Mouse (Mus musculus): ENCODE results near the gene Them7.

The Them7 gene

GRCm38 (mm10) chr2:105311414-105311813 is 87.3 kb downstream of the Them7 start:
- DNase-seq (ENCODE audit: low spot score) = no peak

GRCm38 (mm10) chr2:105311991-105312390 is 87.9 kb downstream of the Them7 start:
- DNase-seq (ENCODE audit: low spot score) = no peak

- DNase-seq (ENCODE audit: low spot score) = no peak
These were observed 89.0 kb downstream of the Them7 start for GRCm38 (mm10) chr2:105313077-105313476.

GRCm38 (mm10) chr2:105317556-105318184 is 93.5 kb downstream of the Them7 start:
- no peak for DNase-seq (ENCODE audit: low spot score)

DNA sequence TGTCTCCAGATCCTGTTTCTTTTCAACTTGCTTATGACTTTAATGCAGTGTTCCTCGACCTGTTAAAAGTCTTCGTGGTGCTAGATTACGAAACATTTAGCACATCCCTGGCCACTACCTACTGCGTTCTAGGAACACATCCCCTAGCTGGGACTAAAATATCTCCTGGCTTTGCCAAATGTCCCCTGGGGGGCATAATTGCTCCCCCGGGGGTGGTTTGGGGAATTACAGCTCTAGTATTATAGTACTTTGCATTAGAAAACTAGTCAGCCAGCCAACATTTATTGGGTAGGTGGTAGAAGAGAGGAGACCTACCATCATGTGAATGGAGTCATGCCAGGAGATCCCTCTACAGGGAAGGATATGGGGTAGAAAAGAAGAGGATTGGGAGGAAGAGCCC is 101.9 kb downstream of the Them7 start:
- no peak for DNase-seq (ENCODE audit: low spot score)

- DNase-seq (ENCODE audit: low spot score) = no peak
These were observed 105.9 kb downstream of the Them7 start for GRCm38 (mm10) chr2:105330024-105330423.

DNA sequence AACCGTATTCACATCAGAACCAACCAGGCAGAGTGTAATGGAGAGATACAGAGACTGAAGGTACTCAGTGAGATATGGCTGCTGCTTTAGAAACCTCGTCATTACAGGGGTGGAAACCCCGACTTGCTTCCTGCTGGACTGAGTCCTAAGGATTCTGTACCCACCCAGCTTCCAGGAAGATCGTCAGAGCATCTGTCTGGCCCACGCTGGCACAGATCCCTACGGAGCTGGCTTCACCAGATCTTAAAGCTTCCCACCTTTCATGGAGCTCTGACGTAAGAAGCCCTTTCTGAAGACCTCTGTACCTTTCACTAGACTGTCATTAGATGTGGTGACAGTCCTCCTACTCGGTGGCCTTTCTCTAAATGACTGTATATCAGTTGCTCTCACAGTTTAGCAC is 109.0 kb downstream of the Them7 start:
- no peak for DNase-seq (ENCODE audit: low spot score)

DNA sequence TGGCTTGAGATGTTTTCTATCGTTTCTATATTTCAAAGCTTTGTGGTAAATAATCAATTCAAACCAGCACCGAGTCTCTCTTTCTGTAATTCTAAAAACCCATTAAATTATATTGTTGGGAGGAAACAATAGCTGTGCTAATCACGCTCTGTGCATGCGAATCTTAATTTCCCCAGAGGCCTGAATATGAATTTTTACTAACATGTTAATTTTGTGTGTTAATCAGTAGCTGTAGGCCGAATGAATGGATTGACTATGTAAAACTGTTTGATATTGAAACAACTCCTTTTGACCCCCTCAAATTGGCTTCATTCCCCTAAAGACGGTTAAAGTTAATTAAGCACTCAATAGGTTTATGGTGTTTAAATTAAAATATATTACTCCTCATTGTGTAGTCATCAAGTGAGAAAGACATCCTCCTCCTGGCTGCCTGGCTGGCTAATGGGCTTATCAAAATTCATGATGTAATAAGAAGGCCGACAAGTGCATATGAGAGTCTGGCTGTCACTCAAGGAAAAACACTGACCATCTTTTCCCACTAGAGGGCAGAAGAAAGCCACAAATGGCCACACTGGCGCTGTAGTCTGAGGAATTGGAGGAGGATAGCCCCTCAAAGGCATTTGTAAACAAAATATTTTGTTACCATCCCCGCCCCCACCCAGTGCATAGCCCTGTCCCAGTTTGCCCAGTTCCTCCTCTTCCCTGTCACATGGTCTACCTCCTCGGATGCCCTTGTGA is 110.0 kb downstream of the Them7 start:
- DNase-seq (ENCODE audit: low spot score) = peak; percentile 58

DNA sequence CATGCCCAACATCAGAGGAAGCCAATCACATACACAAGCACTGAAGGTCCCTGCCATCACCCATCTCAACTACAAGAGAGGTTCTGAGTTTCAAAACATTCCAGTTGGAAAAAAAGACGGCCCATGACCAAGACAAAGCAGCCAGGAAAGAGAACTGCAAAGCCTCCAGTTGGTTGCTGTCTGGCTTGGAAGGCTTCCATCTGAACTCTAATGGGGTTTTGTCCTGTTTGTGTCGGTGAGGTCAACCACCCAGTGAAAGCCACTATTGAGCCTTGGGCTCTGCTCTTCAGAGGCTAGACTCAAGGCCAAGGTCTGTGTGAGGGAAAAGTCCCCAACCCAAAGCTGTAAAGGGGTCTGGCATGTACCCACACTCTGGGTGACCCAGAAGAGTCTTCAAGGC is 111.5 kb downstream of the Them7 start:
- no peak for DNase-seq (ENCODE audit: low spot score)

DNA sequence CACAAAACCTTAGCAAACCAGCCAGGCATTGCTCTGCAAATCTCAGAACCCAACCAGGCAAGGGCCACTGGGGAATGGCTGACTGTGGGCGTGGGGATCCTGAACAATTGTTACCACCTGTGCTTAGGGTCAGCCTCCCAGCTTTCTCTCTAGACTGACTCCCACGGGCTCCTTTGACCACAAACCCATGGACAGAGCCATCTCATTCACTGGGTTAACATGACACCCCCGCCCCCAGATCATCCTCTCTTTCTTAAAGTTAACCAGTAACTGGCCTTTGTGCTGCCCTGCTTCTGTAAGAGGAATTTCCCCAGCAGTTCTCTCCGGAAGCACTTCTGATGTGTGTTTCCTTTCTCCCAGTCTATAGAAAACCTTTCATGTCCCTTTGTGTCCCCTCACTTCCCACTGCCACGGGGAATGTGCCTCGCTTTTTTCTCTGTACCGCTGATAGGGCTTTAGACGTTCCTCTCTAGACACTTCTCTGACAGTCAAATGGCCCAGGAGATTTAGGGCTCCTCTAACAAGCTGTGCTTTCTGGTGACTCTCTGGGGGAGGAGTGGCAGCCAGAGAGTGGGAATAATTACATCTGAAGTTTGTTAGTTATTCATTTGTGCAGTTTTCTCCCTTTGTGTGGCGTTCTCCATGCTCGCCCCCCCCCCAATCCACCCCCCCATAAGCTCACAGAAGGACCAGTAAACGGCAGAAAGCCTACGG is 112.4 kb downstream of the Them7 start:
- no peak for DNase-seq (ENCODE audit: low spot score)

DNA sequence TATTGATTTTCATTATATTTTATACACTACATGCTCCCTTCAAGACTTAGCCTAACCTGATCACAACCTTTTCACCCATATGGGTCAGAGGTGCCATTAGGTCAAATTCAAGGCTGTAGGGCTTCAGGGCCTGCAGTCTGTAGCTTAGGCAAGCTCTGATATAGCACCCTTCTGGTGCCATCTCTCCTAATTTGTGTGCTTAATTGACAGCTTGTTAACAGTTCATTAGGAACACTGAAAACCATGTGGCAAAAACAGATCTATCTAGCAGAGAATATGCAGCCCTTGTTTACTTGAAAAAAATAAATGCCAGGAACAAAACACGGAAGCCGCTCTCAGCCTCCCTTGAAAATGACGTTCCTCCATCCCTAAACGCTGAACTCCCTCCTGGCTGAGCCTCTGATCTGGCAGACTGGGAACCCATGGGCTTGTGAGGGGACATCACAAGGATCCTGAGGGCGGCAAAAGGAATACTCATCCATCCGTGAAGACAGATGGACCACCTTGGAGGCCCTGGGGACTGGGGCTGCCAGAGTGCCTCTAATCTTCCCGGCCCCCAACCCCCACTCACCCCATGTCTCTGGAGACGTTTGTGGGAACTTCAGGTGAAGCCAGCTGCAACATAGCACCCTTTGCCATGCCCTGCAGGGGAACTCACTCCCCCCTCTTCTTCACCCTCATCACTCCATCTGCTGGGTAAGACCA is 113.2 kb downstream of the Them7 start:
- no peak for DNase-seq (ENCODE audit: low spot score)

DNA sequence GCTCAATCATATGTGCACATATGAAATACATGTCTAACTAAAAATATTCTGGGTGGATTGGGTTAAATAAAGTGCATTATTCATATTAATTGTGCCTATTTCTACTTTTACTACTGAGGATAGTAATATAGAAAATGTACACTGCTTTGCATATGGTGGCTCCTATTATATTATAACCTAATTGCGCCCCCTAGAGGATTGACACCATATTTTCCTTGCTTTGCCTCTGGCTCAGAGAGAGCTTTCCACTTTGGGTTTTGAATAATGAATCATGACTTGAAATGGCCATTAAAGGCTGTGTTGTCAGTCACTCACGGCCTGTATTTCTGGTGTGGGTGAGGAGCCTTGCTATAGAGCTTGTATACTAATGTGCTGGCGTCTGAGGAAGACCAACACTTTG is 115.9 kb downstream of the Them7 start:
- no peak for DNase-seq (ENCODE audit: low spot score)

- no peak for DNase-seq (ENCODE audit: low spot score)
These were observed 124.8 kb downstream of the Them7 start for GRCm38 (mm10) chr2:105348886-105349285.

GRCm38 (mm10) chr2:105356791-105357190 is 132.7 kb downstream of the Them7 start:
- DNase-seq (ENCODE audit: low spot score) = peak; percentile 27

DNA sequence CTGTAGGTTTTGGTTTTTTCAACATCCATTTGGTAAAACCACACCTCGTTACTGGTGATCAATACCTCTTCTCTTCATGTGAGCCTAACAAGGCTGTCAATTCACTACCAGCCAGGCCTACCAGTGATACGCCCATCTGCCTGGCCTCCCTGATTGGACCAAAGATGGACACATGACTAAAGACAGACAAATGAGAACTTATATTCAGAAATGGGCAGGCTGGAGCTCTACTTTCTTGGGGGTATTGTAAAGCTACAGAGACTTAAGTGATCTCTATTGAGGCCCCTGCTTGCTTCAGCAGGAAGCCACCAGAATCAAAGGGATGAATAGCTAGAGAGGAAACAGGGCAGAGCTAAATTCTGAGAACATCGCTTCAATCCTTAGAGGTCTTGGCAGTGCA is 133.9 kb downstream of the Them7 start:
- no peak for DNase-seq (ENCODE audit: low spot score)

DNA sequence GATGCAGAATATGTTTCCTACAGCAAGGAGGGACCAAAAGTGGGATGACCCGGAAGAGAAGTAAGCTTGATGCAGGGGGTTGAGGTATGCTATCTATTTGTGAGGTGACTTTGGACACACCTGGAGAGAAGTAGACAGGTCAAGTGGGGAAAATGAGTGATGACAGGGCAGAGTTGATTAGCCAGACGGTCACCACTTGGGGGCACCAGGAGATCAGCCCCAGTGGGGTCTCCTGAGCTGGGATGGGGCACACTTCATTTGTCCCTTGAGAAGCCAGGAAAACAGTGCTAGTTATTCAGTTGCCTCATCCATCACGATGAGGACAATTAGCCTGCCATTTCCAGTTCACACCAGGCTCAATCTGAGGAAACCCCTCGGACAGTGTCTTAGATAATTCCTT is 143.5 kb downstream of the Them7 start:
- DNase-seq (ENCODE audit: low spot score) = no peak

GRCm38 (mm10) chr2:105370240-105370639 is 146.1 kb downstream of the Them7 start:
- no peak for DNase-seq (ENCODE audit: low spot score)

GRCm38 (mm10) chr2:105370698-105371097 is 146.6 kb downstream of the Them7 start:
- no peak for DNase-seq (ENCODE audit: low spot score)

DNA sequence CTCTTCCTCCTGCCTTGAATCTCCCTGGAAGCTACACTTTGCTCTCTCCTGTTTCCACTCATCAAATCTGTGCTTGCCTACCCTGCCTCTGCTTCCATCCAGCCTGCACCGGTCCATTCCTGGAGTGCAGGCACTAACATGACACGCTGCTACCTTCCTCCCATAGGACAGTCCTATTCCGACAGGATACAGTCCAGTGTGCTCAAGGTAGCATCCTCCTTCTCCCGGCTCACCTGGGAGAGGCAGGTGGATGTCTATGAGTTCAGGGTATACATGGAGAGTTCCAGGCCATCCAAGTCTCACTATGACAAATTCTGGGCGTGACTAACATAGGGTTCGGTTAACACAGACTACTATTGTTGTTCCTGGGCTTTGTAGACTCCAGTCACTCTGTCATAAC is 148.0 kb downstream of the Them7 start:
- no peak for DNase-seq (ENCODE audit: low spot score)

GRCm38 (mm10) chr2:105372727-105373126 is 148.6 kb downstream of the Them7 start:
- no peak for DNase-seq (ENCODE audit: low spot score)

GRCm38 (mm10) chr2:105373658-105374057 is 149.5 kb downstream of the Them7 start:
- no peak for DNase-seq (ENCODE audit: low spot score)

- no peak for DNase-seq (ENCODE audit: low spot score)
These were observed 151.1 kb downstream of the Them7 start for GRCm38 (mm10) chr2:105375261-105375660.

GRCm38 (mm10) chr2:105375705-105376104 is 151.6 kb downstream of the Them7 start:
- no peak for DNase-seq (ENCODE audit: low spot score)

All from lung, postnatal 25 days (tissue).